Mouse (Mus musculus): ENCODE data around the gene Acsf3.

- TF ChIP-seq CTCF (IDR thresholded peaks at IDR 0.05; ENCODE audit: extremely low read depth, insufficient read depth, low read length) = no peak
- TF ChIP-seq POLR2A (IDR thresholded peaks at IDR 0.05; ENCODE audit: extremely low read depth, insufficient read depth, low read length) = no peak
Observed at GRCm38 (mm10) chr8:122819776-122820175, 44.5 kb downstream of the Acsf3 start.

Measured in cortical plate, adult 2 months (tissue).